Mouse (Mus musculus) bone marrow, adult 2 months (tissue): Measurements from ENCODE around the gene Ensa.

Source experiments
- CTCF ChIP-seq: fragments of 200-500 bp; IDR thresholded peaks from 2 replicates; pipeline ENCODE4 v1.5.1; 2011; ENCODE audit warnings: low read length, control low read depth; ENCODE audit not compliant: control insufficient read depth, insufficient read depth
- POLR2A ChIP-seq: fragments of 200-500 bp; IDR thresholded peaks from 2 replicates; pipeline ENCODE4 v1.6.1; 2011; ENCODE audit warnings: low read depth, mild to moderate bottlenecking, control low read depth, low read length, borderline replicate concordance; ENCODE audit not compliant: control insufficient read depth

- TF ChIP-seq POLR2A, result no peak
- TF ChIP-seq CTCF, result no peak
These were observed 23.5 kb upstream of the Ensa start for GRCm38 (mm10) chr3:95601287-95601686.
